Mouse (Mus musculus) cortical plate, adult 2 months (tissue): ENCODE results near the gene Optc.

ENCODE experiments used
- CTCF ChIP-seq: fragments of 200-500 bp; IDR thresholded peaks from 2 replicates; pipeline ENCODE4 v1.5.1; 2011; ENCODE audit warnings: mild to moderate bottlenecking, control low read depth, low read length; ENCODE audit not compliant: insufficient read depth; ENCODE audit errors: extremely low read depth
- POLR2A ChIP-seq: fragments of 200-500 bp; IDR thresholded peaks from 2 replicates; pipeline ENCODE4 v1.6.1; 2011; ENCODE audit warnings: mild to moderate bottlenecking, low read length, control low read depth; ENCODE audit not compliant: insufficient read depth; ENCODE audit errors: extremely low read depth

- TF ChIP-seq CTCF (no peak), POLR2A (no peak)
These were observed 9.8 kb upstream of the Optc start for GRCm38 (mm10) chr1:133917456-133918087.
